Mouse (Mus musculus) brain, embryonic 14.5 days (tissue): ENCODE results near the gene Elovl7.

Experiments used
- CTCF ChIP-seq: fragments of 200-500 bp; IDR thresholded peaks from 2 replicates; pipeline ENCODE4 v1.5.1; 2012; ENCODE audit warnings: inconsistent platforms, mild to moderate bottlenecking, moderate library complexity, borderline replicate concordance; ENCODE audit not compliant: insufficient read depth, insufficient read length; ENCODE audit errors: extremely low read depth
- POLR2A ChIP-seq: fragments of 200-500 bp; IDR thresholded peaks from 2 replicates; pipeline ENCODE4 v1.6.1; 2012; ENCODE audit warnings: mild to moderate bottlenecking, inconsistent platforms, borderline replicate concordance; ENCODE audit not compliant: poor library complexity, insufficient read depth, insufficient read length, severe bottlenecking; ENCODE audit errors: extremely low read depth

DNA sequence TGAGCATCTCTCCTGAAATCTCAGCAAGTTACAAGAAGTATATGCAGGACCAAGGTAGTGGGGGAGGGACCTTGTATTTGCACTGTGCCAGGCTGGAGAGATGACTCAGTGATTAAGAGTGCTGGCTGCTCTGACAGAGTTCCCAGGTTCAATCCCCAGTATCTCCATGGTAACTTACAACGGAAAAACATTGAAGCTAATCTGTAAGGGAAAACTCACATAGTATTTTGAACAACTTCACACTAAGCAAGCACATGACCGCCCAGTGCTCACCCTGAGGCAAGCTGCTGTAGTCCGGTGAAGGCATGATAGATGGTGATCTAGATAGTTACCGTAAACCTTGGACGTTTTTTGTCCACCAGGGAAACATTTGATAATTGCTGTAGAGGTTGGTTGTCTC lies 39.8 kb downstream of the Elovl7 start:
- TF ChIP-seq CTCF (no peak), POLR2A (no peak)
